Mouse (Mus musculus): ENCODE results near the gene Ssh3. TPM values are rescaled to one million over a fixed set of nuclear protein-coding genes. Genes with fewer than 3 reads are reported as not detected.

Gene Ssh3
- polyA plus RNA-seq, 1 experiment from 2014 or later = 2.3 TPM

GRCm38 (mm10) chr19:4211891-4212588 is 56.9 kb downstream of the Ssh3 start:
- WGBS = 21% methylated on average over 4 of the region's 4 CpGs
- Histone ChIP-seq H3K9ac (ENCODE audit: low read length) (no peak overlapping the region), H3K9me3 (ENCODE audit: control insufficient read depth, low read length) (no peaks in the 10 kb centered on the region), H3K4me3 (ENCODE audit: low read depth, low read length) (no peak overlapping the region), H3K4me2 (ENCODE audit: low read depth) (no peak overlapping the region), H3K4me1 (ENCODE audit: control insufficient read depth, insufficient read depth, low read length) (peaks cover 8% of the 10 kb centered on the region), H3K27me3 (ENCODE audit: control insufficient read depth, insufficient read depth, low read length) (peaks cover 51% of the 10 kb centered on the region), H3K27ac (ENCODE audit: low read depth, low read length) (no peak overlapping the region), H3K36me3 (ENCODE audit: control insufficient read depth, insufficient read depth, low read length) (no peaks in the 10 kb centered on the region)
- ATAC-seq (ENCODE audit: insufficient read depth, low FRiP score, low TSS enrichment) (no peak), DNase-seq (ENCODE audit: low spot score) (no peak)

Small RNA genes lying within 50 kb of the gene (microRNA-seq; reads per million reads assigned to microRNA genes)
- gene Gm26115 (not detected), gene Mir6985 (not detected)

Other genes starting within 250 kb of the Ssh3 start
- 361 TPM in 2 replicates for gene Gstp1, start 231.2 kb downstream of the Ssh3 start, polyA plus RNA-seq (2014; fragmentation: Nextera tagmentation; extraction: Ambion mirVana)
- 0.68 and 1.2 TPM in 2 replicates for gene Gstp2, start 223.2 kb downstream of the Ssh3 start, polyA plus RNA-seq (2014; fragmentation: Nextera tagmentation; extraction: Ambion mirVana)
- gene Gstp3, start 209.6 kb downstream of the Ssh3 start, polyA plus RNA-seq (2014; fragmentation: Nextera tagmentation; extraction: Ambion mirVana) = not detected in 2 replicates
- not detected in 2 replicates for gene Cabp2, start 187.6 kb downstream of the Ssh3 start, polyA plus RNA-seq (2014; fragmentation: Nextera tagmentation; extraction: Ambion mirVana)
- gene Cdk2ap2, start 172.0 kb downstream of the Ssh3 start, polyA plus RNA-seq (2014; fragmentation: Nextera tagmentation; extraction: Ambion mirVana) = 81.3 and 86.7 TPM in 2 replicates
- 9.9 and 13.1 TPM in 2 replicates for gene Pitpnm1, start 169.2 kb downstream of the Ssh3 start, polyA plus RNA-seq (2014; fragmentation: Nextera tagmentation; extraction: Ambion mirVana)
- 68.4 and 77.6 TPM in 2 replicates for gene Aip, start 143.3 kb downstream of the Ssh3 start, polyA plus RNA-seq (2014; fragmentation: Nextera tagmentation; extraction: Ambion mirVana)
- gene Gpr152, start 129.4 kb downstream of the Ssh3 start, polyA plus RNA-seq (2014; fragmentation: Nextera tagmentation; extraction: Ambion mirVana) = not detected in 2 replicates
- gene Cabp4, start 125.1 kb downstream of the Ssh3 start, polyA plus RNA-seq (2014; fragmentation: Nextera tagmentation; extraction: Ambion mirVana) = 0.11 TPM in 1 of 2 replicates, not detected in the other
- gene Coro1b, start 120.6 kb downstream of the Ssh3 start, polyA plus RNA-seq (2014; fragmentation: Nextera tagmentation; extraction: Ambion mirVana) = 128 TPM in 2 replicates
- 0.92 and 1.8 TPM in 2 replicates for gene Ptprcap, start 115.6 kb downstream of the Ssh3 start, polyA plus RNA-seq (2014; fragmentation: Nextera tagmentation; extraction: Ambion mirVana)
- gene Rps6kb2, start 105.8 kb downstream of the Ssh3 start, polyA plus RNA-seq (2014; fragmentation: Nextera tagmentation; extraction: Ambion mirVana) = 52.6 and 52.7 TPM in 2 replicates
- gene Carns1, start 93.7 kb downstream of the Ssh3 start, polyA plus RNA-seq (2014; fragmentation: Nextera tagmentation; extraction: Ambion mirVana) = 2.9 and 3.8 TPM in 2 replicates
- 0.68 and 1.1 TPM in 2 replicates for gene Tbc1d10c, start 77.9 kb downstream of the Ssh3 start, polyA plus RNA-seq (2014; fragmentation: Nextera tagmentation; extraction: Ambion mirVana)
- gene Ppp1ca, start 77.1 kb downstream of the Ssh3 start, polyA plus RNA-seq (2014; fragmentation: Nextera tagmentation; extraction: Ambion mirVana) = 928 and 939 TPM in 2 replicates
- 39.1 and 45.8 TPM in 2 replicates for gene Rad9a, start 67.5 kb downstream of the Ssh3 start, polyA plus RNA-seq (2014; fragmentation: Nextera tagmentation; extraction: Ambion mirVana)
- 0.81 and 1.7 TPM in 2 replicates for gene Clcf1, start 54.9 kb downstream of the Ssh3 start, polyA plus RNA-seq (2014; fragmentation: Nextera tagmentation; extraction: Ambion mirVana)
- not detected in 2 replicates for gene AC109138.7, start 54.8 kb downstream of the Ssh3 start, polyA plus RNA-seq (2014; fragmentation: Nextera tagmentation; extraction: Ambion mirVana)
- gene Pold4, start 37.3 kb downstream of the Ssh3 start, polyA plus RNA-seq (2014; fragmentation: Nextera tagmentation; extraction: Ambion mirVana) = 14.7 and 15.2 TPM in 2 replicates
- 11.6 and 14.1 TPM in 2 replicates for gene Ankrd13d, start 14.0 kb upstream of the Ssh3 start, polyA plus RNA-seq (2014; fragmentation: Nextera tagmentation; extraction: Ambion mirVana)
- 16.6 and 19.0 TPM in 2 replicates for gene Grk2, start 37.0 kb upstream of the Ssh3 start, polyA plus RNA-seq (2014; fragmentation: Nextera tagmentation; extraction: Ambion mirVana)
- 44.1 and 47.2 TPM in 2 replicates for gene Kdm2a, start 129.1 kb upstream of the Ssh3 start, polyA plus RNA-seq (2014; fragmentation: Nextera tagmentation; extraction: Ambion mirVana)
- 17.1 and 17.4 TPM in 2 replicates for gene Rhod, start 170.3 kb upstream of the Ssh3 start, polyA plus RNA-seq (2014; fragmentation: Nextera tagmentation; extraction: Ambion mirVana)
- gene Syt12, start 208.3 kb upstream of the Ssh3 start, polyA plus RNA-seq (2014; fragmentation: Nextera tagmentation; extraction: Ambion mirVana) = 0.58 and 1.8 TPM in 2 replicates
- not detected in 2 replicates for gene 2010003K11Rik, start 229.4 kb upstream of the Ssh3 start, polyA plus RNA-seq (2014; fragmentation: Nextera tagmentation; extraction: Ambion mirVana)
- gene Pcx, start 241.3 kb upstream of the Ssh3 start, polyA plus RNA-seq (2014; fragmentation: Nextera tagmentation; extraction: Ambion mirVana) = 19.3 and 19.6 TPM in 2 replicates

Measured in neural tube, embryonic 11.5 days (tissue).